Mouse (Mus musculus): ENCODE data around the gene Slc45a3. TPM values are rescaled to one million over a fixed set of nuclear protein-coding genes. Genes with fewer than 3 reads are reported as not detected.

The Slc45a3 gene
- total RNA-seq, 1 experiment from 2014 or later, result not detected

DNA sequence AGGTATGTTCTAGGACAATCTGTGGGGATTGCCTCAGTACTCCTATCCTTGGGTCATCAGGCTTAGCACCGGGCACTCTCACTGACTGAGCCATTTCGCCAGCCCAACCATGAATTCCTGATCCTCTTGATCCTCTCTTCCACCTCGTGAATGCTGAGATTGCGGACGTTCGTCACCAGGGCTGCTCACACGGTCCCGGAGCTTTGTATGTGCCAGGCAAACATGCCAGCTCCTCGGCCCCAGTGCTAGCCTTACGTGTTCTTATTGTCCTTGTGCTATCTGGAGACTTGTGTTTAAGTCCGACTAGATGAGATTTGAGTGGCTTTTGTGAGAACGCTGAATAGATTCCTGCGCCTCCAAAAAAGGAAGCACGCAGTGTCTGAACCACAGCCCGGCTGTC lies 24.7 kb downstream of the Slc45a3 start:
- ATAC-seq (replicated peaks; ENCODE audit: insufficient number of reproducible peaks, low FRiP score, low TSS enrichment, poor library complexity, severe bottlenecking), result no peak

GRCm38 (mm10) chr1:131989476-131989875 lies 26.7 kb downstream of the Slc45a3 start:
- no peak for ATAC-seq (replicated peaks; ENCODE audit: insufficient number of reproducible peaks, low FRiP score, low TSS enrichment, poor library complexity, severe bottlenecking)

DNA sequence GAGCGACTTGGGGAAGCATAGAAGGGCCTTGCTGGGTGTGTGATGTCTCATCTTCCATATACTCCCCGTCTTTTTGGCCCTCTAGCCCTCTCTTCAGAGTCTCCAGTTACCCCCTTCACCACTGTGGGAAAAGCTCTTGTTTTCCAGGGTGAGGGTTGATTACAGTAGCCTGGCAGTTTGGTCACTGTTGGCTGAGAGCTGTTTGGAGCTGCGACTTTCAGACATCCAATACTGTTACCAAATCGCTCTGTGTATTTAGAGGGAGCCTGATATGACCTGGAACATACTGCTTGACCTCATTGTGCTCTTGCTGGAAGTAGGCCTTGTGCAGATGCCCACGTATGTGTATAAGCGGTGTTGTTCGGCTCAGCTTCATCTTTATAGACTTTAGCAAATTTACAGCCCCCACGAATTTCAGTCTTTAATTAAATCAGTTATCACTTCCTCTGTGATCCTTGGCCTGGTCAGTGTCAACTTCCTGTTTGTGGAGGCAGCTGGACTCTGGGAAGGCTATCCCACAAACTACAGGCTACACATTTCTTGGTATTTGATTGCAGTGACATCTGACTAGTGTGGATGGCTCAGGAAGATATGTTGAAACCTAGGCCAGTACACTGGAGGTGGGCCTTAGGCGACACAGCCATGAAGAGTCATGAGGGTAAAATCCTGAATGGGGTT lies 27.5 kb downstream of the Slc45a3 start:
- no peak for ATAC-seq (replicated peaks; ENCODE audit: insufficient number of reproducible peaks, low FRiP score, low TSS enrichment, poor library complexity, severe bottlenecking)

GRCm38 (mm10) chr1:131992561-131993001 lies 29.8 kb downstream of the Slc45a3 start:
- ATAC-seq (replicated peaks; ENCODE audit: insufficient number of reproducible peaks, low FRiP score, low TSS enrichment, poor library complexity, severe bottlenecking), result no peak

DNA sequence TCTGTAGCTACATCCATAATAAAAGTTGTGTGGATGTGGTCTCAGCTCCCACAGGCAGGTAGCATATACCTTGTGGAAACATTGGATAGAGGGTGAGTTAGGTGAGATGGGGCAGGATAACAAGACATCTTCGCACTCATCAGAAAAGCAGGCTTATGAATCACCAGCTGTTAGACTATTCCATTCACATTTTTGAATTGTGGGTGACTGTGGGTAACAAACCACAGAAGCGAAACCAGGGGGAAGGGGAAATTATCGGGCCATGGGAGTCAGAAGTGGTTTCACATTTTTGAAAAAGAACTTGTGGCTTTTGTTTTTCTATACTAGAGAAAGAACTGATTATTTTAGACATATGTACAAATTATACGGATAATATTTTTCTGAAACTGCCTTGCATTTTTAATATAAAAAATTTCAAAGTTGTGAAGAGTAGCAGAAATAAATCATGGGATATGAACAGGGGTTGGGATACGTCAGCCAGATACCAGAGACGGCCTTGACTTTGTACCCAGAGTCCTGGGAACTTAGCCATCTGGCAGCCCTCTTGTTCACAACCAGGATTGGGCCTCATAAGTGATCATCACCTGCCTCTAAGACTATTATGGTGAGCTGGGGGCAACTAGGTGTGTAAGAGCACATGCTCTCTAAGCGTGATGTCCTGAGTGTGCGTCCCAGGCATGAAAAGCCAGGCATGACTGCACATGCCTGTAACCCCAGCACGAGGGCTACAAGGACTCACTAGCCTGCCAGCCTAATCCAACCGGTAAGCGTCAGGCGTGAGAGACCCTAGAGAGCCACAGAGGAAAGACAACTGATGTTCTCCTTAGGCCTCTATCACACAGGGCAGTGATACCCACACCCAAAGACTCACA lies 30.6 kb downstream of the Slc45a3 start:
- ATAC-seq (replicated peaks; ENCODE audit: insufficient number of reproducible peaks, low FRiP score, low TSS enrichment, poor library complexity, severe bottlenecking), result no peak

DNA sequence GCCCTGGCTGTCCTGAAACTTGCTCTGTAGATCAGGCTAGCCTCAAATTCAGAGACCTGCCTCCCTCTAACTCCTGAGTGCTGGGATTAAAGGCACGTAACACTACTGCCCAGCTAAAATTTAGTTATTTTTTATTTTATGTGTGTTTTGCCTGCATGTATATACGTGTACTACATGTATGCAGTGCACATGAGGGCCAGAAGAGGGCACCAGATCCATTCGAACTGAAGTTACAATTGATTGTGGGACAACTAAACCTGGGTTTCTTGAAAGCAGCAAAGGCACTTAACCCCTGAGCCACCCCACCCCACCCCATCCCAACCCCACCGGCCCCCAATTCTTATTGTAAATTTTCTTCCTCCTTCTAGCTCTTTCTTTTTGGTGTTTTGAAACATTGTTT lies 32.3 kb downstream of the Slc45a3 start:
- 0 out of 2 replicates have a peak, but pooled peaks have one; percentile 44 for ATAC-seq (replicated peaks; ENCODE audit: insufficient number of reproducible peaks, low FRiP score, low TSS enrichment, poor library complexity, severe bottlenecking)

GRCm38 (mm10) chr1:132000506-132000905 lies 37.7 kb downstream of the Slc45a3 start:
- no peak for ATAC-seq (replicated peaks; ENCODE audit: insufficient number of reproducible peaks, low FRiP score, low TSS enrichment, poor library complexity, severe bottlenecking)

GRCm38 (mm10) chr1:132001880-132002330 lies 39.1 kb downstream of the Slc45a3 start:
- no peak for ATAC-seq (replicated peaks; ENCODE audit: insufficient number of reproducible peaks, low FRiP score, low TSS enrichment, poor library complexity, severe bottlenecking)

GRCm38 (mm10) chr1:132003111-132003510 lies 40.3 kb downstream of the Slc45a3 start:
- no peak for ATAC-seq (replicated peaks; ENCODE audit: insufficient number of reproducible peaks, low FRiP score, low TSS enrichment, poor library complexity, severe bottlenecking)

DNA sequence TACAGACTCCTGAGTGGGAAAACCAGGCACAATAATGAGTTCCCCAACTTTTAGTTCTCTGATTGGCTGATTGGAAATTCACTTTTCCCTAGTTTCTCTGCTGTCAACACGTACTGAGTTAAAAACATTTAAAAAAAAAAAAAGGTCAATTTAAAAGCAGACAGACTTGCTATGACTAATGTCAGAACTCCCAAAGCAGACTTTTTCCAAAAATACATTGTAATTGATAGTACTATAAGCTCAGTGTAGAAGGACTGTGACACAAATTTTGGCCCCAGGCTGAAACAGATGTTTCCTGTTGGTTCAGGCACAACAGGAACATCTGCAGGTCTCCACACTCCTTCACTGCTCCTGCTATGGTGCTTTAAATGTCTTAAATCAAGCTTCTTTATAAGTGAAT lies 41.0 kb downstream of the Slc45a3 start:
- ATAC-seq (replicated peaks; ENCODE audit: insufficient number of reproducible peaks, low FRiP score, low TSS enrichment, poor library complexity, severe bottlenecking), result no peak

GRCm38 (mm10) chr1:132004574-132005180 lies 41.9 kb downstream of the Slc45a3 start:
- ATAC-seq (replicated peaks; ENCODE audit: insufficient number of reproducible peaks, low FRiP score, low TSS enrichment, poor library complexity, severe bottlenecking), result no peak

GRCm38 (mm10) chr1:132005466-132005865 lies 42.7 kb downstream of the Slc45a3 start:
- ATAC-seq (replicated peaks; ENCODE audit: insufficient number of reproducible peaks, low FRiP score, low TSS enrichment, poor library complexity, severe bottlenecking), result no peak

DNA sequence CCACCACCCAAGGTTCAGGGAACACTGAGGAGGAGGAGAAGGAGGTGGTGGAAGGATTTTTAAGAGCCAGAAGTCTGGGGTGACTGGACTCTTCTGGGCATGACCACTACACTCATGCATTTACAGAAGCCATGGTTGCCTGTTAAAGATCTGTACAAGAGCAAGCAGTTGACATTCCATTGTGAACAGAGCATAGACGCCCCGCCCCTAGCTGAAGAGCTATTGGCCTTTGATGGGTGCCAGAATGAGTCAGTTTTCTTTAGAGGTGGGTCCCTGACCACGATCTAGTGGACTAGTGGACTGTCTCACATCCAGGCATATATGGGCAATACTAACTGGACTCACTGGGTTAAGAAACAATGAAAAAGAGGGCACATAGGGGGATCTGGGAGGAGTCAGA lies 43.3 kb downstream of the Slc45a3 start:
- ATAC-seq (replicated peaks; ENCODE audit: insufficient number of reproducible peaks, low FRiP score, low TSS enrichment, poor library complexity, severe bottlenecking), result no peak

DNA sequence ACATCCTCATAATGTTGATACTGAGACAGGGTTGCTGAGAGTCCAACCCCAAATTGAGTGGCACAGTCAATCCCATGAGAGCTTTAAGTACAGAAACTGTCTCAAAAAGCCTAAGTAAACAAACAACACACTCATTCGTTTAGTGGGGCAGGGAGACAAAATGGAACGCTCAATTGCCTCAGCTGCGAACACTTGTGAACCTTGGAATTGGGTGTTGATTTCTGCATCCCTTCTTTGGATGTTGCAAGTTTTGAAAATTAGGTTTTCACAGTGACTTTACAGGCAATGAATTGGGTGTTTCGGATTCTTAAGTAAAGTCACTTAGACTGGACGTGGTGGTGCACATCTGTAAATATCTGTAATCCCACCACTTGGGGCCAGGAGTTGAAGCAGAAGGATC lies 44.0 kb downstream of the Slc45a3 start:
- no peak for ATAC-seq (replicated peaks; ENCODE audit: insufficient number of reproducible peaks, low FRiP score, low TSS enrichment, poor library complexity, severe bottlenecking)

GRCm38 (mm10) chr1:132007282-132007815 lies 44.6 kb downstream of the Slc45a3 start, which contains the start of gene Elk4:
Gene Elk4 (plus strand): TSS chr1:132007607.
- ATAC-seq (replicated peaks; ENCODE audit: insufficient number of reproducible peaks, low FRiP score, low TSS enrichment, poor library complexity, severe bottlenecking), result peak; percentile 47

GRCm38 (mm10) chr1:132007828-132008827 lies 45.4 kb downstream of the Slc45a3 start:
- ATAC-seq (replicated peaks; ENCODE audit: insufficient number of reproducible peaks, low FRiP score, low TSS enrichment, poor library complexity, severe bottlenecking), result peak; percentile 51

DNA sequence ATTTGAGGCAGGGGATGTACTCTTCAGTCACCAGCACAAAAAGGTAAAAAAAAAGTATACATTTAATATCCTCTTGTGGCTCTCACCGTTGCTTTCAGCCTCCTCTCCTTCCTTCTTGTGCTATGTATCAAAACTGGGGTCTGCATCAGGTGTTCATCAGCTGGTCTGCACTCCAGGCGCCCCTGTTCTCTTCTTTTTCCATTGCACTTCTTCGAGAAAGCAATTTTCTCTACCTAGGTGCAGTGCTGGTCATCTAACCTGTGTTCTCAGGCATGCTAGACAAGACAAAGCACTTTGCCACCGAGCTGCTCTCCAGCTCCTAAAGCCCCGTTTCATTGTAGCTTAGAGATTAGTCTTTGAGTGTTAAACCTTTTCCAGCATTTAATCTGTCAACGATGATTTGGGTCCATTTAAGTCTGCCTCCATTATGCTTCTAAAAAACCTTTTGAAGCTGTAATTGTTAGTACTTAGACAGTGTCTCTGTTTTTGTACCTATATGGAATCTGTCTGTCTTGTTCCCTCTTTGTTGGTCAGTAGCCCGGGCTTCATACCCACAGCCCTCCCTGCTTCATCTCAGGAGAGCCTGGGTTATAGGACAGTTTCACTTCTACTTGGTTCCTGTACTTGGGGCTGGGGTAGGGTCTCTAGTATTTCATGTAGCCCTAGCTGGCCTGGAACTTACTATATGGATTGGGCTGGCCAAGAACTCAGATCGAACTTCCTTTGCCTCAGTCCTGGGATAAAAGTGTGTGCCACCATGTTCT lies 46.3 kb downstream of the Slc45a3 start:
- no peak for ATAC-seq (replicated peaks; ENCODE audit: insufficient number of reproducible peaks, low FRiP score, low TSS enrichment, poor library complexity, severe bottlenecking)
